8 mouse cellular contexts compared by ENCODE assay signal in genomic region chr10:93083198-93083962, GRCm38 (mm10). TPM values are rescaled to one million over a fixed set of nuclear protein-coding genes. Genes with fewer than 3 reads are reported as not detected.
DNase-seq lines count a peak whose midpoint lies in the region; ATAC-seq and TF ChIP-seq lines count a peak whose summit lies in the region.

No protein-coding gene starts in this region.

- WGBS in intestine, embryonic 14.5 days: 12% methylated on average over 17 of the region's 17 CpGs
- WGBS in intestine, postnatal 0 days: 14% methylated on average over 17 of the region's 17 CpGs
- WGBS in embryonic facial prominence, embryonic 12.5 days: 7% methylated on average over 17 of the region's 17 CpGs
- 5% methylated on average over 17 of the region's 17 CpGs for WGBS in limb, embryonic 11.5 days

- H3K4me2 ChIP-seq in intestine, embryonic 14.5 days (ENCODE audit: low read length): peak overlapping the region; percentile 46
- no peak overlapping the region; the same call in 1 of the 2 replicates for H3K4me2 ChIP-seq in intestine, postnatal 0 days (replicated peaks; ENCODE audit: low read depth)
- H3K4me2 ChIP-seq in embryonic facial prominence, embryonic 12.5 days (replicated peaks): peak overlapping the region; percentile 41
- H3K4me2 ChIP-seq in limb, embryonic 11.5 days (ENCODE audit: low read depth, severe bottlenecking): peak overlapping the region; percentile 24

- no peaks in the 10 kb centered on the region for H3K27me3 ChIP-seq in intestine, embryonic 14.5 days (replicated peaks; ENCODE audit: control insufficient read depth, insufficient read depth, low read length)
- no peaks in the 10 kb centered on the region for H3K27me3 ChIP-seq in intestine, postnatal 0 days (replicated peaks; ENCODE audit: control insufficient read depth, insufficient read depth, low read length)
- no peaks in the 10 kb centered on the region for H3K27me3 ChIP-seq in embryonic facial prominence, embryonic 12.5 days
- H3K27me3 ChIP-seq in limb, embryonic 11.5 days (ENCODE audit: control insufficient read depth, insufficient read depth, low read length): no peaks in the 10 kb centered on the region

- H3K4me1 ChIP-seq in intestine, embryonic 14.5 days (replicated peaks; ENCODE audit: control insufficient read depth, insufficient read depth, low read length): no peaks in the 10 kb centered on the region
- H3K4me1 ChIP-seq in intestine, postnatal 0 days (replicated peaks; ENCODE audit: control insufficient read depth, insufficient read depth, low read length): no peaks in the 10 kb centered on the region
- H3K4me1 ChIP-seq in embryonic facial prominence, embryonic 12.5 days: no peaks in the 10 kb centered on the region
- no peaks in the 10 kb centered on the region for H3K4me1 ChIP-seq in limb, embryonic 11.5 days (ENCODE audit: control insufficient read depth, insufficient read depth, low read length)

- no peaks in the 10 kb centered on the region for H3K36me3 ChIP-seq in intestine, embryonic 14.5 days (ENCODE audit: control insufficient read depth, insufficient read depth, low read length)
- H3K36me3 ChIP-seq in intestine, postnatal 0 days (ENCODE audit: control insufficient read depth, insufficient read depth): no peaks in the 10 kb centered on the region
- H3K36me3 ChIP-seq in embryonic facial prominence, embryonic 12.5 days: no peaks in the 10 kb centered on the region
- H3K36me3 ChIP-seq in limb, embryonic 11.5 days (ENCODE audit: control insufficient read depth, insufficient read depth, low read length): no peaks in the 10 kb centered on the region

- ATAC-seq in intestine, embryonic 14.5 days (replicated peaks; ENCODE audit: low FRiP score, low TSS enrichment, low read depth): no peak
- no peak for ATAC-seq in intestine, postnatal 0 days
- no peak for ATAC-seq in embryonic facial prominence, embryonic 12.5 days (ENCODE audit: insufficient number of reproducible peaks, insufficient read depth, low FRiP score, low TSS enrichment)
- ATAC-seq in limb, embryonic 11.5 days (ENCODE audit: insufficient number of reproducible peaks, low FRiP score, low TSS enrichment, low read depth): no peak
- ATAC-seq in erythroid progenitor cell, adult 5-6 weeks (replicated peaks; ENCODE audit: low FRiP score, poor library complexity, severe bottlenecking): no peak

- no peak overlapping the region for H3K27ac ChIP-seq in intestine, embryonic 14.5 days (ENCODE audit: low read depth)
- H3K27ac ChIP-seq in intestine, postnatal 0 days (ENCODE audit: low read depth, low read length): no peak overlapping the region
- no peak overlapping the region for H3K27ac ChIP-seq in embryonic facial prominence, embryonic 12.5 days
- no peak overlapping the region for H3K27ac ChIP-seq in limb, embryonic 11.5 days (replicated peaks; ENCODE audit: low read depth, low read length)

- TF ChIP-seq CTCF in intestine, postnatal 0 days (IDR thresholded peaks at IDR 0.05; ENCODE audit: low read depth): no peak

- no peak overlapping the region for H3K9ac ChIP-seq in intestine, embryonic 14.5 days (ENCODE audit: low read length)
- H3K9ac ChIP-seq in intestine, postnatal 0 days (ENCODE audit: low read depth, low read length): no peak overlapping the region
- no peak overlapping the region for H3K9ac ChIP-seq in embryonic facial prominence, embryonic 12.5 days
- H3K9ac ChIP-seq in limb, embryonic 11.5 days (ENCODE audit: low read length): no peak overlapping the region

- no peaks in the 10 kb centered on the region for H3K9me3 ChIP-seq in intestine, embryonic 14.5 days (ENCODE audit: control insufficient read depth, low read length)
- no peaks in the 10 kb centered on the region for H3K9me3 ChIP-seq in intestine, postnatal 0 days (ENCODE audit: control insufficient read depth)
- H3K9me3 ChIP-seq in embryonic facial prominence, embryonic 12.5 days: no peaks in the 10 kb centered on the region
- H3K9me3 ChIP-seq in limb, embryonic 11.5 days (ENCODE audit: control insufficient read depth, low read length): no peaks in the 10 kb centered on the region

- H3K4me3 ChIP-seq in intestine, embryonic 14.5 days (ENCODE audit: low read depth, low read length): 0 out of 2 replicates have a peak overlapping the region, but pooled peaks have one; percentile 10
- H3K4me3 ChIP-seq in intestine, postnatal 0 days (ENCODE audit: low read depth, low read length): no peak overlapping the region
- peak overlapping the region; percentile 21 for H3K4me3 ChIP-seq in embryonic facial prominence, embryonic 12.5 days
- no peak overlapping the region; the same call in 1 of the 2 replicates for H3K4me3 ChIP-seq in limb, embryonic 11.5 days (ENCODE audit: low read depth, low read length)

- no peak for DNase-seq in intestine, embryonic 14.5 days (ENCODE audit: low spot score)
- peak; percentile 85 for DNase-seq in Muller cell, postnatal 12 days (ENCODE audit: inconsistent ontology term)
- DNase-seq in limb, embryonic 11.5 days (ENCODE audit: low spot score): peak; percentile 42
- peak; percentile 66 for DNase-seq in naive thymus-derived CD4-positive, alpha-beta T cell, adult 2 months (ENCODE audit: low read depth)
- no peak for DNase-seq in gastrocnemius, adult 8-10 months (ENCODE audit: low spot score in 2 of 2)

RNA-seq across cellular contexts. Expression of gene Cfap54, which starts 2.0 kb away (rescaled TPM):
- 0.07 and 0.16 TPM in 2 replicates for polyA plus RNA-seq in intestine, embryonic 14.5 days (2014; fragmentation: Nextera tagmentation; extraction: Ambion mirVana)
- polyA plus RNA-seq in intestine, postnatal 0 days (2015; fragmentation: Nextera tagmentation; extraction: Ambion mirVana): 0.13 TPM in 1 of 2 replicates, not detected in the other
- 0.28 and 0.41 TPM in 2 replicates for polyA plus RNA-seq in embryonic facial prominence, embryonic 12.5 days (2016; fragmentation: Nextera tagmentation; extraction: Ambion mirVana)
- 0.07 and 0.21 TPM in 2 replicates for polyA plus RNA-seq in limb, embryonic 11.5 days (2014; fragmentation: Nextera tagmentation; extraction: Ambion mirVana)
- total RNA-seq in erythroid progenitor cell, adult 5-6 weeks (2015; ENCODE audit: low replicate concordance): 2.2 TPM in 1 of 2 replicates, not detected in the other
- total RNA-seq in erythroid progenitor cell, adult 5-6 weeks (2017; ENCODE audit: low replicate concordance): 3.6 TPM in 1 of 2 replicates, not detected in the other
- total RNA-seq in gastrocnemius, adult 8-10 months (2022): under 1 TPM; 0.34 to 0.54 (median 0.38) TPM

Comparison
In these comparisons a context has a peak if more than half of its experiments do, and no peak if none do; other contexts are left out.
1. H3K4me3 ChIP-seq: peak in intestine, embryonic 14.5 days (single experiment) and embryonic facial prominence, embryonic 12.5 days (single experiment); none in intestine, postnatal 0 days (single experiment) and limb, embryonic 11.5 days (single experiment).
2. DNase-seq: peak in Muller cell, postnatal 12 days (single experiment), limb, embryonic 11.5 days (single experiment) and naive thymus-derived CD4-positive, alpha-beta T cell, adult 2 months (single experiment); none in intestine, embryonic 14.5 days (single experiment) and gastrocnemius, adult 8-10 months (0 of 2).